Mouse (Mus musculus): ENCODE data around the gene Surf2. TPM values are rescaled to one million over a fixed set of nuclear protein-coding genes. Genes with fewer than 3 reads are reported as not detected.
A peak's percentile ranks its signal among the peaks of the same experiment; 100 is the strongest.
"Not testable (repeated sequence)": the region's sequence is repeated elsewhere in the genome, so short reads cannot be mapped to it uniquely, and the experiment has no call there.

The Surf2 gene
- total RNA-seq (2022) = 10 to 100 TPM; 43.1 to 55.8 (median 52.2) TPM

DNA sequence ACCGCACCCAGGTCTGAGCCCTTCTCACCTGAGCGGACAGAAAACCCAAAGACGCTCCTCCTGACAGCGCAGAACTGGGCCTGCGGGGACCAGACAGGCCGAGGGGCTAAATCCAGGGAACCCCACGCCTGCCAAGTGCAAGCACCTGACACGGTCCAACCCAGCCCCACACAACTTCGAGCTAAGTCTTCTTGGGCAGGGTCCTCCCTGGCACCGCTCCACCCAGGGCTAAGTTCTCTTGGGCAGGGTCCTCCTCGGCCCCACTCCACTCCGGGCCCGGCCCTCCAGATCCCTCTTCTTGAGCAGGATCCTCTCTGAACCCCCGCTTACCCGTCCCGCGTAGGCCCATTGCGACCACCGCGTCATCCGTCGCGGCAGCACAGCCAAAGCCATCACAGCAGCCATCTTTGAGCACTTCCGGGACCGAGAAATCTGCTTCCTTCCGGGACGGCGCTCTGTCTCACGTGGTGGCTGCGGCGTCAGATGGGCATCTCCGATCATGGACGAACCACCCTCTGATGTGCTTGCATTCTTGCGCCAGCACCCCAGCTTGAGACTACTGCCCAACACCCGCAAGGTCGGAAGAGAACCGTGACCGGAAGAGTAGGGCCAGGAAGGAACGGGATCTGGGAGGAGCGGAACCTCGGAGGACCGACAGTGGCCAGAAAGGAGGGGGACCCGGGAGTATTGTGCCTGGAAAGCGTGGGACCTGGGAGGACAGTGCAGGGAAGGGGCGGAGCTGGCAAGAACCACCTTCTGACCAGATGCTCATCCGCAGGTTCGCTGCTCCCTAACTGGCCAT, at the start of gene Surf2, which contains the start of gene Surf1:
Gene Surf2 (plus strand): TSS at position 441 of the 802 bp plus-strand sequence.
Gene Surf1 (minus strand): TSS at position 604 of the 802 bp plus-strand sequence.
- peak; percentile 85 for DNase-seq

GRCm38 (mm10) chr2:26870666-26871065, 45.5 kb upstream of the Surf2 start:
- no peak for DNase-seq

- no peak for DNase-seq
Measured at GRCm38 (mm10) chr2:26878571-26878970, 37.6 kb upstream of the Surf2 start.

DNA sequence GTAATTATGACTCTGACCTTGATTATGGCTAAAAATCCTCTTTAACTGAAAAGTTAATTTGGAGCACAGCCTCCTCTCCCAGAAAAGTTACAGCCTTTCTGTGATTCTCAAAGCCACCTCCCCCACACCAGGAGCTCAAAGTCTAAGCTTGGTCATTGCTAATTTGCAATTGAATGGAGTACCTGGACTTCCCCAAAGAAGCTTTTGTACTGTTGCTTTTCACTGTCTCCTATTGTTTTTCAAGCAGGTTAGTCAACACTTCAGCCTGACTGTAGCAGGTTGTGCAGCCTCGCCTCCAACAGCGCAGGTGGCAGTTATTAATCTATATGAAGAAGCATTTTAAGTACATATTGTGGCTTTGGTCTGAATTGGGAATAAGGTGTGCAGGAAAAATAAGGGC, 30.6 kb upstream of the Surf2 start:
- DNase-seq = not testable (repeated sequence)

- not testable (repeated sequence) for DNase-seq
Measured at GRCm38 (mm10) chr2:26886170-26886569, 30.0 kb upstream of the Surf2 start.

- DNase-seq = no peak
Measured at GRCm38 (mm10) chr2:26895898-26896297, 20.3 kb upstream of the Surf2 start.

DNA sequence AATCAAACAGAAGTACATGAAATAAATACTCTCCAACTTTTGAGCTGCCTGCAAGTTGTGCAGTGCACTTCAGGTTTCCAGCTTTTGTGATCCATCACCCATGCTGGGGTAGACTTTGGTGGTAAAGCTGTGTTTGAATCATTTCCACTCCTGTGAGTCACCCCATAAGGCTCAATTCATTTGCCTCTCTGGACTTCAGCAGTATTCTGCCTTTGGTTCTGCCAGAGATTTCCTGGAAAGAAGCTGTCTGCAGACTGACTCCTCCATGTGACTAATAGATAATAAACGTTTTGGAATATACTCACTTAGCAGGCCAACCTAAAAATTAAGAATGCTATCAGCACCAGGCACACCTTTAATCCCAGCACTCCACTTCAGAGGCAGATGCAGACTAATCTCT, 15.4 kb upstream of the Surf2 start:
- DNase-seq = no peak

DNA sequence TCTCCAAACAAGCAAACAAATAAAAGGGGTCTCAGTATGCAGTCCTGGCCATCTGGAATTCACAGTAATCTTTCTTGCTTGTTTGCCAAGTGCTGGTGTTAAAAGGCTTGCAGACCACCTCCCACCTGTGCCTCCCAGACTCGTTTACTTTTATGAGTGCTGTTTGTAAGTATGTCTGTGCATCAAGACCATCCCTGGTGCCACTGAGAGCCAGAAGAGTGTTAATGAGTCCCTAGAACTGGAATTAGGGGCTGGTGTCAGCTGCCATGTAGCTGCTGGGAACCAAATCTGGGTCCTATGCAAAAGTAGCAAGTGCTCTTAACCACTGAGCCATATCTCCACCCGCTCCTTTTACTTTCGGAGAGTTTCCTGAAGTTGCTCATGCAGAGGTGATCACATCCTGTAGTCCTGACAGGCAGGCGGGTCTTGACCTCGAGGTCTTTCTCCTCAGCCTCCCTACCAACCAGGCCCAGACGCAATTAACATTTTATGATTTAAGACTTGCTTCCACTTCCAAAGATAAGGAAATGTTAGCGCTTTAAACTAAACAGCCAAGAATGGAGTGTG, 14.2 kb upstream of the Surf2 start:
- DNase-seq = no peak

DNA sequence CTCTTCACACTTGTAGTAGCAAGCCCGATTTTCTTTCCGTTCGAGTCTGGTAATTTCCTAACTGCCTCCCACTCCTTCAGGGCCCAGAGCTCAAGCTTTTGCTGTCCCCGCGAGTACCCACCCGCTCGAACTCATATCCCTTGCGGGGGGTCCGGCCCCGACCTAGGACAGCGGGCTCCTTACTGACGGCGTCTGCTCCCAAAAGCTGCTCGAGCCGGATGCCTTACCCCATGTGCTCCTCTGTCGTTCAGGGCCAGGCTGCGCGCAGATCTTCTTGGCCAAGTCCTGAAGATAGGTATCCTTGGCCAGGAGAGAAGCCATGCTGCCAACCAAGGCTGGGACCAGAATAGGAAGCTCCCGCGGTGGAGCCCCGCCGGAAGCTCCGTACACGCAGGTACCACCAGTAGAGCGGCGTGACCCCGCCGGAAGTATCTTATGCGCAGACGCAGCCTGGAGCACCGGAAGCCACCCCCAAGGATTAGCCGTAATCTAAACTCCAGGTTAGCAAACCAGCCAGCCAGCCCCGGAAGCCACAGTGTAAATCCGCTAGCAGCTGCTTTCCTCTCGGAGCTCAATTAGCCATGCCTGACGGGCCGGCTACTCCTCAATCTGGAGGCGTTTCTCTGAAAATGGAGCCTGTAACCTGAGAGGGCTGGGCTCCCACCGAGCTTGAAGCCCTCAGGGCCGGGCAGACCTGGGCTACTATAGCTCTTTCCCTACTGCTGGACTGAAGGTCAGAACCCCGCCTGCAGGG, 13.5 kb upstream of the Surf2 start, which contains the start of gene Surf6:
Gene Surf6 (minus strand): TSS at position 413 of the 754 bp plus-strand sequence.
- peak; percentile 96 for DNase-seq

DNA sequence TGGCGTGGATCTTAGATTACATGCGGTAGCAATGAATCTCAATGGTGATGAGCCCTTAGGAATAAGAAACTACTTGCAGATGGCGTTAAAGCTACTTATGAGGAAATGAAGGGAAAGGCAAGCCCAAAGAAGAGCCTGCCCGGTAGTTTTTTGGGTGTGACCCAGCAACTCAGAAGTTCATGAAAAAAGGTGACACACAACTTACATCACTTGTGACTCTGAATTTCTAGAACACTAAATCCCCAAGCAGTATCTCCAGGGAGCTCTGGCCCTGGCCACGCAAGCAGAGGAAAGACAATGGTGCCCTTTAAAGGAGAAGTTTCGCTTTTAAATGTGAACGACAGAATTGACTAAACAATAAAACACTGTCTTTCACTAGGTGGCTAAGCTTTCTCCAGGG, 12.9 kb upstream of the Surf2 start:
- no peak for DNase-seq

- DNase-seq = no peak
Measured at GRCm38 (mm10) chr2:26905936-26906335, 10.2 kb upstream of the Surf2 start.

GRCm38 (mm10) chr2:26906431-26906830, 9.7 kb upstream of the Surf2 start:
- no peak for DNase-seq

GRCm38 (mm10) chr2:26907109-26907508, 9.1 kb upstream of the Surf2 start:
- no peak for DNase-seq

GRCm38 (mm10) chr2:26908710-26909386, 7.3 kb upstream of the Surf2 start:
- DNase-seq = no peak

- no peak for DNase-seq
Measured at GRCm38 (mm10) chr2:26909387-26909784, 6.8 kb upstream of the Surf2 start.

- peak; percentile 99 for DNase-seq
Measured at GRCm38 (mm10) chr2:26910124-26910993, 5.8 kb upstream of the Surf2 start, which contains the start of the genes Med22 and Rpl7a. Med22 (minus strand) TSS chr2:26910677. Rpl7a (plus strand) TSS chr2:26910764.

GRCm38 (mm10) chr2:26910994-26911765, 5.0 kb upstream of the Surf2 start:
- DNase-seq = no peak

- no peak for DNase-seq
Measured at GRCm38 (mm10) chr2:26912253-26912770, 3.9 kb upstream of the Surf2 start.

DNA sequence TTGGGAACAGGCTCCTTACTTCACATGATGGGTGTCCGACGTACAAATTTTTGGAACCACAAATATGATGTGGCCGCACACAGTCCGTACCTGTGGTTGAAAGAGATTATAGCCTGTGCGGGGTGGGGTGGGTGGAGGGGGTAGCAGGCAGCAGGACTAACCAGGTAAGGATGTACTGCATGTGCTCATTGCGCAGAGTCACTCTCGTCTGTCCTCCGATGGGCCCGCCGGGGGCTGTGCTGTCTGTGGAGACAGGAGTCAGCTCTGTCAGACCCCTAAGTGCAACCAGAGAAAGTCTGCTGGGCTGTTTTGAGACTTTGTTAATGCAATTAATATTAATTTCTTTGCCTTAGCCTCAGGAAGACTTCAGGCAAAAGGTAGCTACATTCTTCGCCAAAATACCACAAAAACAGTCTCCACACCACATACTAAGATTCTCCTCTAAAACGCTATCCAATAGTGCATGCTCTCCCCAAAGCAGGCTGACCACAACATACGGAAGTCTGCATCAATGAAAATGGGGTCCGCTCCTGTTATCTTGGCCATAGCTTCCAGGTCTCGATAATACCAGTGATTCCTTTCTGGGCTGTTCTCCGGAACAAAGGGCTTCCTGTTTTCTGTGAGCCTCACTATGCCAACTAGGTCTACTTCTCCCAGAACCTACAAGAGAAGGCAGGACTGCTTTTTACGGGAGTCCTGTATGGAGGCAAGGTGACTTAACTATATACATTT, 2.6 kb upstream of the Surf2 start:
- no peak for DNase-seq
